ENCODE assay signal across 13 mouse cellular contexts in the genomic region with DNA sequence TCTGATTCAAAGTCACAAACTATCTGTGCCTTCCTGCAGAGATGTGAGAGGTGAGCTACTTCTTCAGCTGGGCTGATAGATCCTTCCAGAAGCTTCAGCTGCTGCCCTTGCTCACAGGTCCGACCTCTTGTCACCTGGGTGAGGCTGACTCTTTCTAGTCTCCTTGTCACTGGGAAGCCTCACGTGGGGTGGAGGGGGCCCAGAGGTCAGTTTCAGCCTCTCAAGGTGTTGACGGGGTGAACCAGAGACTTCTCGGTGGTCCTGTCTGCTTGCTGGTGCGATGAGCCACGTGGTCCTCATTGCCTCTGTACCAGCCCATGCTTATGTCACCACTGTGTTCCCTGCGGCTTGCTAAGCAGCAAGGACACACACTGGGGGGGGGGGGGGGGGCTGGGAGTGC.
"Had no signal": no experiment of that assay in that cellular context is flagged by ENCODE, and none has a peak within 500 bp of the region (broad histone marks: within the 10 kb centered on the region; RNA-seq: fewer than 3 reads in every experiment).

No protein-coding gene starts in this region.

- H3K27me3 ChIP-seq: limb, embryonic 15.5 days; liver, embryonic 12.5 days had no signal

- H3K27ac ChIP-seq: left cerebral cortex, adult 2 months; limb, embryonic 15.5 days; liver, embryonic 12.5 days; stomach, postnatal 0 days had no signal

- H3K4me3 ChIP-seq: left cerebral cortex, adult 2 months; limb, embryonic 15.5 days; liver, embryonic 12.5 days had no signal

- DNase-seq: kidney, adult 8-10 months; kidney, postnatal 25 days; lung, postnatal 4 days; right cerebral cortex, postnatal 14 days; thymus, adult 2 months; thymus, postnatal 25 days had no signal

- ATAC-seq: liver, embryonic 12.5 days; midbrain, embryonic 16.5 days had no signal

- H3K9me3 ChIP-seq: limb, embryonic 15.5 days; liver, embryonic 12.5 days had no signal

- H3K4me2 ChIP-seq: limb, embryonic 15.5 days; liver, embryonic 12.5 days; lung, embryonic 14.5 days; midbrain, embryonic 11.5 days had no signal

- H3K9ac ChIP-seq: limb, embryonic 15.5 days; liver, embryonic 12.5 days; lung, embryonic 14.5 days had no signal

- H3K36me3 ChIP-seq: limb, embryonic 15.5 days; liver, embryonic 12.5 days had no signal

- H3K4me1 ChIP-seq: liver, embryonic 12.5 days had no signal
